Mouse (Mus musculus) spleen, postnatal 4 days (tissue): ENCODE results near the gene Endou.

ENCODE experiments used
- DNase-seq, 2 experiments: peaks; one replicate each; pipeline ENCODE4 v3.0.0; 2022; ENCODE audit warnings: low spot score in 2 of 2

The Endou gene

GRCm38 (mm10) chr15:97755361-97755760 lies 24.2 kb upstream of the Endou start:
- no peak for DNase-seq

GRCm38 (mm10) chr15:97754476-97754875 lies 23.3 kb upstream of the Endou start:
- DNase-seq = no peak

GRCm38 (mm10) chr15:97752491-97752890 lies 21.4 kb upstream of the Endou start:
- no peak for DNase-seq

DNA sequence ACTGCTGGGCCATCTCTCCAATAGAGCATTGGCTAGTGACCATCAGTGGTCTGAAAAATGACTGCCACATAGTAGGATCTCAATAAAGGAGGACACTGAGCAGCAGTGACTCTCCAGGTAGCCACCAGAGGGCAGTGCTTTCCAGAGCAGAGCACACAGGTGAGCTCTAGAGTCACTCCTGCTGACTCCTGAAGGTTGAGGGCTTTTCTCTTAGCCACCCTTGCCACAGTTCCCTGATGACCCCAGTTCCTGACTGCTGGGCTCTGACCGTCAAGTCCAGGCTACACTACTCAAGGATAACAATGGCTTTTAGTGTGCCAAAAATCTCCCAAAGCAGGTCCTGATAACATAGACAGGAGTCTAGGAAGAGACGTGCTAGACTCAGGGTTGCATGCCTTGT lies 20.5 kb upstream of the Endou start:
- DNase-seq = no peak

DNA sequence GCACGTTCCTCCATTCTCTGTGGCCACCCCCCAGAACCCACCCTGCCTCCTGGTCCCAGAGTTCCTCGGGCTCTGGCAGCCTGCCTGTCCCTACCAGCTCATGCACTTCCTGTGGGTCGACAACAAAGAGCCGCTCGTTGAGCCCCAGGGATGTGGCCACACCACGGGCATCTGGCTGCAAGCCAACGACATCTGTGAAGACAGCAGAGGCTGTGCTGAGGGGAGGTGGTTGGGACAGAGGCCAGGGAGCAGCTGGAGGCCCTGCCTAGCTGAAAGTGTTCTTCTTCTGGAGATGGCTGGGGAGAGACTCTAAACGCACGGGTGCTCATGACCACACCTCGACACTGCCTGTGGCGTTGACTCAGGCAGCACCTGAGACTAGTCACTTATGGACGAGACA lies 19.6 kb upstream of the Endou start:
- peak; percentile 72 to 84 for DNase-seq

DNA sequence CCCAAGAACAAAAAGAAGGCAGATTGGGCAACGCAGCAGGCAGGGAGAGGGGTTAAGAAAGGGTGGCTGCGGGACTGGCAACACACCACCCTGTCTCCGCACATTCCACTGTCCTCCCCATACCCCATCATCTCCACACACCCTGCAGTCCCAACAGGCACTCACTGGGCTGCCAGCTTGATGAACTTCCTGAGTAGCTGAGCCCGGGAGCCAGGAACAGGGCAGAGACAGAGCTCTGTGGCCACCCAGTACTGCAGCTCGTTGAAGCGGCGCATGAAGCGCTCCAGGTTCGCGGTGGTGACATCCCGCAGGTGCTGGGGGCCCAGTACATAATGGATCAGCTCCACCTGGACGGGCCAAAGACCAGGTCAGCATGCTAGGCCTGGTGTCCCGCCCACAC lies 18.7 kb upstream of the Endou start:
- DNase-seq = no peak

DNA sequence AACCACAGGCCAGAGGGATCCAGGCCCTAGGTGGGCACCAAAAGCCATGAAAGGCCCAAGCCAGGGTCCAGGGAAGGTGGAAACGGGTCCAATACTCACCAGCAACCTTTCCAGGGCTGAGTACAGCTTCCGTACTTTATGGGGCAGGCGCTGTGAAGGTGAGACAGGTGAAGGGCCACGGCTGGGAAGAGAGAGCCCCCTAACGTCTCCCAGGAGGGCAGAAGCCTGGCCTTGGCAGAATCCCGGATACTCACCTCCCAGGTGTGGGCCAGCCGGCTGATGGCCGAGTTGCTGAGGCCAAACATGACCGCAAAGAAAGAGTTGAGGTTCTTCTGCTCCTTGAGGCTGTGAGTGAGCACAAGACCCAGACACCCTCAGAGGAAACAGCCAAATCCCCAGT lies 18.3 kb upstream of the Endou start:
- no peak for DNase-seq

DNA sequence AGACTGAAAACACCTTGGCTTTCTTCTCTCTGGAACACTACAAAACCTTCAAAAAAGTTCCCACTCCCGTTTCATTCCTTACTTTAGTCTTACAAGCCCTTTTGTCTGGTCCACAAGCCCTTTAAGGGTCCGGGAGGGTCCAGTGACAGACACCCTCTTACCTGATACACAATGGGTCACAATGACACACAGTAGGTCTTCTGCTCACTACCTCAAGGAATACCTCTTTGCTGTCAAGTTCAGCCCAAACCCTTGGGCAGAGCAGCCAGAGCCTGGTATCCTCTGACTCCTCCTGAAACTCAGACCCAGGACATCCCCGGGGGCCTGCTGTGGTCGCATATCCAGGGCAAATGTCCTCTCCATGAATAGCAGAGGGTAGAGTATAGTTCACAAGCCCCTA lies 17.8 kb upstream of the Endou start:
- DNase-seq = no peak

GRCm38 (mm10) chr15:97748309-97748708 lies 17.2 kb upstream of the Endou start:
- DNase-seq = no peak

DNA sequence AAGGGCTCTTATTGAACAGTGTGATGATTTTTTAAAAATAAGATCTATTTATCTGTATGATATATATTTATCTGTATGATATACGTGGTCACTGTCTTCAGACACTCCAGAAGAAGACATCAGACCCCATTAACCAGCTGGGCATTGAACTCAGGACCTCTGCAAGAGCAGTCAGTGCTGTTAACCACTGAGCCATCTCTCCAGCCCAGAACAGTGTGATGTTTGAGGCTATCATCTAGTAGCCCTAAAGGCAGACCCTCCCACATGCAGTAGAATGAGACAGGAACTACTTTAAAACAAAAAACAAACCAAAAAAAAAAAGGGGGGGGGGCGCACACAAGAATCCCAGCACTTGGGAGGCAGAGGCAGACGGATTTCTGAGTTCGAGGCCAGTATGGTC lies 16.3 kb upstream of the Endou start:
- no peak for DNase-seq

GRCm38 (mm10) chr15:97746748-97747147 lies 15.6 kb upstream of the Endou start:
- DNase-seq = no peak

DNA sequence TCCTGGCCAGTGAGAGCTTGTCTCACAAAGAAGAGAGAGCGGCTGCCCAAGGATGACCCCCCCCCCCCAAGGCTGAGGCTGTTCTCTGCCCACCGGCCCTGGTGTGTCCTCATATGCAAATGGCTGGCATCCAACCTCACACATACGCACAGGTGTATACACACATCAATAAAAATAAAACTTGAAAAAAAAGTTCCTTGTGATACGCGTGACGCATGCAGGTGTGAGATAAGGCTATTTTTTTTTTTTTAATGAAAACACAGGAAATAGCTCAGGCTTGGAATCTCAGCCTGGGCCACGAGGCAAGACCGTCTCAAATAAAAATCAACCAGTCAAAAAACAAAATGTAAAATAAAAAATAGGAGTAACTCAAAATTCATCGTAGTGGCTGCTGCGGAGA lies 15.1 kb upstream of the Endou start:
- no peak for DNase-seq

GRCm38 (mm10) chr15:97745331-97745730 lies 14.2 kb upstream of the Endou start:
- DNase-seq = no peak

GRCm38 (mm10) chr15:97744930-97745329 lies 13.8 kb upstream of the Endou start:
- DNase-seq = peak in 1 of 2 experiments; percentile 70

DNA sequence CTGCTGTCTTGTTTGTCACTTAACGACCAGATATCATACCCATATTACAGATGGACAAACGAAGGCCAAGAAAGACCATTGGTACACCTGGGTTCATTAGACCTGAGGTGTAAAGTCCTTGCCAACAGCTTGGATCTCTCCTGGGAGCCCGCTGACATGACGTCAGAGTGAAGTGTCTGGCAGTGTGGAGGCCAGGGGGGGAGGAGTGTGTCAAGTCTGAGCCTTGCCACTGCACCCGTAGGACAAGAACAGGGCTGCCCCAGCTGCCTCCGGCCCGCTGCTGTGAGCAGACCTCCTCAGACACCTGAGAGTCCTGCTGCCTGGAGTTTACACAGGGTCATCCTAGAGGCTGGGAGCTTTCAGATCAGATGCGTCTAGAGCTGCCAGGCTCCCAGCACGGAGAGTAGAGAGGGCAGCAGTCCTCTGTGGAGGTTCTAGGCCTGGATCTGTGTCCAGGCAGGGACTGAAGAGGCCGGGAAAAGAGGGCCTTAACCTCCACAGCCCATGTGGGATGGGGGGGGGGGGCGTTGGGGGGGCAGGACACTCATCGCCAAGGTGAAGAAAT lies 12.9 kb upstream of the Endou start:
- no peak for DNase-seq

DNA sequence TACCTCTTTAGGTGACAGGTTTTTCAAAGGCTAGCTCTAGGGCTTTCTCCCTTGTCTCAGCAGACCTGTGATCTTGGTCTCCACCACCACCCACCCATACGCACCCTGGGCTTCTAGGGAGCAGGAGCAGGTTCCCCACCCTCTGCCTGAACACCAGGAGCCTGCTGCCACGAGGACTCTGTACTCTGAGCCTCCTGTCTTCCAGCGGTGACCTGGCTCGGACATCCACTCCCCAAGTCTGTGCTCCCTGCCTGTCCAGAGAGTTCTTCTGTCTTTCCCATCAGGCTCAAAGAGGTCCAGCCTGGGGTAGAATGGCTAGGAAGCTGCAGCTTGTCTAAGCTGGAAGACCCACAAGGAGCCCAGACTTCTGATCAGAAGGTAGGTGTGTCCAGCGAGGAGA lies 12.1 kb upstream of the Endou start:
- no peak for DNase-seq

DNA sequence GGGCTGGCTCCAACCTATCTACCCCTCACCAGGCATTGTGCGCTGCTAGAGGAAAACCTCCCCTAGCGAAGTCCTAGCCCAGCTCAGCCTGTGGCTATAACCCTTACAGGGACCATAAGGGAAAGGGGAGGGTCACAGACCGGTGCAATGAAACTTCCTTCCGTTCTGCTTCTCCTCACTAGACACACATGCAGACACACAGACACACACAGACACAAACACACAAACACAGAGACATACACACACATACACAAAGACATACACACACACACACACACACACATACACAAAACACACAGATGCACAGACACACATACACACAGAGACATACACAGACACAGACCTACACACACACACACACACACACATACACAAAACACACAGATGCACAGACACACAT lies 11.5 kb upstream of the Endou start:
- DNase-seq = no peak

DNA sequence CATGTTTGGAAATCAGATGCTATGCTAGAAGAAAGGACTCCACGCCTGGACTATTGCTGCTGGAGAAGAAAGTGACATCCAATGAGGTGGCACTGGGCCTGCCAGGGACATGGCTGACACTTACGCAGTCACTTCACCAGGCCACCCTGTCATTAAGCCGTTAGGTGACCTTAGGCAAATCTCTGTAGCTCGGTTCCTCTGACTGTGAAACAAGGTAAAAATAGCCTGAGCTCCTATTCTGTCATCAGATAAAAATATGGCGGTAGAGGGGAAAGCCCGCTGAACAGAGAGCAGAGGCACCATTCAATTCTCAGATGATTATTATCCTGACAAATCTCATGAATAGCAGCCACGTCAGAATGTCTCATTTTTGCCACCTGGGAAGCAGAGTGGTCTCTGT lies 10.9 kb upstream of the Endou start:
- no peak for DNase-seq

DNA sequence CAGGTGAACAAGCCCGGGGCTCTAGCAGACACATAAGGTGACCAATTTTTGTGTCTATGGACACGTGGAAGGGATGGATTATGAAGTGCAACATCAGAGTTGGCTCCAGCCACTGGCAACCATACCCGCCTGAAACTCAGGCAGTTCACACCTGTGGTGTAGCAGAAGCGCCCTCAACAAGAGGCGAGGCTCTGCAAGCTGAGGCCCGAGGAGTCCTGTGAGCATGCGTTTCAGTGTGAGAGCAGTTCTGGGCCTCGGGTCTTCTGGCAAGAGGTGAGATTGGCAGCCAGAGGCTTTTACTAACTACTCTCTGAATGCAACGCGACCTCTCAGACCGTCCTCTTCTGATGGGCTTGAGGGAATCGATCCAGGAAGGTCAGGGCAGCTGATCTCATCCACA lies 10.5 kb upstream of the Endou start:
- no peak for DNase-seq

GRCm38 (mm10) chr15:97740283-97740732 lies 9.2 kb upstream of the Endou start:
- DNase-seq = no peak

GRCm38 (mm10) chr15:97738923-97739322 lies 7.8 kb upstream of the Endou start:
- DNase-seq = no peak

DNA sequence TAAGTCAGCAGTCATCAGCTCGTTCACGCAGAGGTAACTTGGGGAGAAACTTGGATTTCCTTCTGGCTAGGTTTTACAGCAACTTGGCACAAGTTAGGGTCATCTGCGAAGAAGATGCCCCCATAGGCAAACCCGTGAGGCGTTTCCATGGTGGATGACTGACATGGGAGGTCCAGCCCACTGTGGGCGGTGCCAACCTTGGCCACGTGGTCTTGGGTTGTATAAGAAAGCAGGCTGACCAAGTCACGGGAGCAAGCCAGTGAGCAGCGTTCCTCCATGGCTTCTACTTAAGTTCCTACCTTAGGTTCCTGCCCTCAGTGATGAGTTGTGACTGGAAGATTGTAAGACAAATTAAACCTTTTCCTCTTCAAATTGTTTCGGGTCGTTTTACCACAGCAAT lies 849 bp upstream of the Endou start:
- no peak for DNase-seq

- DNase-seq = no peak
Observed at GRCm38 (mm10) chr15:97730365-97730764, 774 bp downstream of the Endou start.

GRCm38 (mm10) chr15:97728804-97729203 lies 2.3 kb downstream of the Endou start:
- DNase-seq = no peak

GRCm38 (mm10) chr15:97728394-97728793 lies 2.7 kb downstream of the Endou start:
- no peak for DNase-seq
